Mouse (Mus musculus): Measurements from ENCODE around the gene Gm20388.

- TF ChIP-seq CTCF (IDR thresholded peaks at IDR 0.05; ENCODE audit: borderline replicate concordance, insufficient read depth, low read depth, low read length), result no peak
- TF ChIP-seq POLR2A (IDR thresholded peaks at IDR 0.05; ENCODE audit: borderline replicate concordance, insufficient read depth, low read length), result no peak
These were observed 1849.8 kb downstream of the Gm20388 start for GRCm38 (mm10) chr8:121760484-121760883.
